Mouse (Mus musculus): Measurements from ENCODE around the gene Pex3.

Gene Pex3

GRCm38 (mm10) chr10:13536706-13537105 lies 16.2 kb downstream of the Pex3 start:
- DNase-seq (ENCODE audit: low spot score in 2 of 2) = no peak

GRCm38 (mm10) chr10:13534751-13535150 lies 18.2 kb downstream of the Pex3 start:
- no peak for DNase-seq (ENCODE audit: low spot score in 2 of 2)

GRCm38 (mm10) chr10:13528155-13528554 lies 24.8 kb downstream of the Pex3 start:
- no peak for DNase-seq (ENCODE audit: low spot score in 2 of 2)

- DNase-seq (ENCODE audit: low spot score in 2 of 2) = no peak
Observed at GRCm38 (mm10) chr10:13521857-13522256, 31.1 kb downstream of the Pex3 start.

- no peak for DNase-seq (ENCODE audit: low spot score in 2 of 2)
Observed at GRCm38 (mm10) chr10:13502371-13502770, 50.6 kb downstream of the Pex3 start.

GRCm38 (mm10) chr10:13501533-13501932 lies 51.4 kb downstream of the Pex3 start:
- peak in 1 of 2 experiments; percentile 13 for DNase-seq (ENCODE audit: low spot score in 2 of 2)

GRCm38 (mm10) chr10:13500938-13501496 lies 51.9 kb downstream of the Pex3 start:
- DNase-seq (ENCODE audit: low spot score in 2 of 2) = peak; percentile 88 to 89

GRCm38 (mm10) chr10:13500473-13500872 lies 52.5 kb downstream of the Pex3 start:
- no peak for DNase-seq (ENCODE audit: low spot score in 2 of 2)

- DNase-seq (ENCODE audit: low spot score in 2 of 2) = no peak
Observed at GRCm38 (mm10) chr10:13499331-13499730, 53.6 kb downstream of the Pex3 start, which contains the start of gene Fuca2. Gene Fuca2, plus strand, starts transcription at chr10:13499540.

GRCm38 (mm10) chr10:13496315-13496714 lies 56.6 kb downstream of the Pex3 start:
- DNase-seq (ENCODE audit: low spot score in 2 of 2) = no peak

- DNase-seq (ENCODE audit: low spot score in 2 of 2) = no peak
Observed at GRCm38 (mm10) chr10:13493978-13494686, 58.8 kb downstream of the Pex3 start.

- no peak for DNase-seq (ENCODE audit: low spot score in 2 of 2)
Observed at GRCm38 (mm10) chr10:13489671-13490070, 63.3 kb downstream of the Pex3 start.

GRCm38 (mm10) chr10:13485958-13486357 lies 67.0 kb downstream of the Pex3 start:
- DNase-seq (ENCODE audit: low spot score in 2 of 2) = no peak

GRCm38 (mm10) chr10:13479341-13479740 lies 73.6 kb downstream of the Pex3 start:
- DNase-seq (ENCODE audit: low spot score in 2 of 2) = no peak

- DNase-seq (ENCODE audit: low spot score in 2 of 2) = peak in 1 of 2 experiments; percentile 26
Observed at GRCm38 (mm10) chr10:13475121-13475520, 77.8 kb downstream of the Pex3 start.

- DNase-seq (ENCODE audit: low spot score in 2 of 2) = no peak
Observed at GRCm38 (mm10) chr10:13474568-13474955, 78.4 kb downstream of the Pex3 start.

Data from right cerebral cortex, adult 2 months (tissue).